Mouse (Mus musculus) C2C12 (cell line): ENCODE data around the gene Ppat. TPM values are rescaled to one million over a fixed set of nuclear protein-coding genes. Genes with fewer than 3 reads are reported as not detected.

ENCODE experiments used
- H3K27me3 ChIP-seq: one replicate; pipeline ENCODE4 v1.6.1; 2011; ENCODE audit not compliant: control insufficient read depth, insufficient read depth, insufficient read length
- H3K36me3 ChIP-seq: one replicate; pipeline ENCODE4 v1.6.1; 2011; ENCODE audit not compliant: control insufficient read depth, insufficient read depth
- H3K4me3 ChIP-seq: one replicate; pipeline ENCODE4 v1.5.1; 2011; ENCODE audit warnings: mild to moderate bottlenecking, control low read depth; ENCODE audit not compliant: poor library complexity, insufficient read depth, severe bottlenecking
- H3K79me2 ChIP-seq: one replicate; pipeline ENCODE4 v1.6.1; 2011; ENCODE audit not compliant: control insufficient read depth, insufficient read depth
- H3K79me3 ChIP-seq: one replicate; pipeline ENCODE4 v1.6.1; 2011; ENCODE audit warnings: low read depth, control low read depth
- H3ac ChIP-seq: one replicate; pipeline ENCODE3; 2011; ENCODE audit warnings: low read depth; ENCODE audit not compliant: control insufficient read depth, insufficient read length
- CEBPB ChIP-seq: IDR thresholded peaks from one replicate; pipeline ENCODE4 v1.6.1; 2011; ENCODE audit warnings: low read depth, mild to moderate bottlenecking, control low read depth, moderate library complexity
- CTCF ChIP-seq: IDR thresholded peaks from one replicate; pipeline ENCODE4 v1.5.1; 2011; ENCODE audit not compliant: control insufficient read depth, insufficient read depth, insufficient read length
- FOSL1 ChIP-seq: IDR thresholded peaks from one replicate; pipeline ENCODE4 v1.8.0; 2011; ENCODE audit warnings: mild to moderate bottlenecking, low read length; ENCODE audit not compliant: poor library complexity, insufficient read depth, severe bottlenecking
- MAX ChIP-seq: IDR thresholded peaks from one replicate; pipeline ENCODE4 v1.6.1; 2011; ENCODE audit warnings: mild to moderate bottlenecking, control low read depth
- MYOD1 ChIP-seq: IDR thresholded peaks from one replicate; pipeline ENCODE4 v1.6.1; 2011; ENCODE audit warnings: low read depth; ENCODE audit not compliant: control insufficient read depth, insufficient read length
- MYOG ChIP-seq: IDR thresholded peaks from one replicate; pipeline ENCODE4 v1.6.1; 2011; ENCODE audit not compliant: control insufficient read depth, insufficient read length; ENCODE audit errors: extremely low read depth
- USF1 ChIP-seq: IDR thresholded peaks from one replicate; pipeline ENCODE4 v1.6.1; 2011; ENCODE audit warnings: low read depth, mild to moderate bottlenecking, control low read depth, moderate library complexity
- polyA plus RNA-seq: library from polyadenylated mRNA; unstranded; fragments of >200 nt; fragmentation: generic; extraction: Trizol; gene quantifications from one replicate; pipeline ENCODE4 v1.2.1, GENCODE M21; 2012; ENCODE audit warnings: missing spikeins

Gene Ppat
- polyA plus RNA-seq, 1 experiment, result 19.5 TPM

DNA sequence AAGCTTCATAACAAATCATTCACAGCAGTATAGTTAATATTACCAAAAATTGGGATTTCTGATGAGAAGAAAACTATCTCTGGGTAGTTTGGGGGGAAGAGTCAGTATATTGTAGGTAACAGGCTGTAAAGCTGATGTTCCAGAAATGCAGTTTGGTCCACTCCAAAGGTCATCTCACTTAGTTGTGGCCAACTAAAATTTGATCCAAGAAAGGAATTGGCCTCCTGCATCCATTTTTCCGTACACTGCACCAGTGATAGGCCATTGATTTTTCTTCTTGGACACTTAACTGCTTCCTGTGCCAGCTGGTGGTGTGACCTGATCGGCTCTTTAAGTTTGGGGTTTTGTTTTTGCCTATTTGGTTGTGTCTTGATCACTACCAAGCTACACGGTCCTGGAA is 2.4 kb upstream of the Ppat start:
- no peak overlapping the region for H3K4me3 ChIP-seq
- TF ChIP-seq CEBPB, result no peak
- no peak for TF ChIP-seq FOSL1
- no peak for TF ChIP-seq USF1
- no peak for TF ChIP-seq MYOD1
- TF ChIP-seq CTCF, result no peak
- TF ChIP-seq MYOG, result no peak
- no peak for TF ChIP-seq MAX

DNA sequence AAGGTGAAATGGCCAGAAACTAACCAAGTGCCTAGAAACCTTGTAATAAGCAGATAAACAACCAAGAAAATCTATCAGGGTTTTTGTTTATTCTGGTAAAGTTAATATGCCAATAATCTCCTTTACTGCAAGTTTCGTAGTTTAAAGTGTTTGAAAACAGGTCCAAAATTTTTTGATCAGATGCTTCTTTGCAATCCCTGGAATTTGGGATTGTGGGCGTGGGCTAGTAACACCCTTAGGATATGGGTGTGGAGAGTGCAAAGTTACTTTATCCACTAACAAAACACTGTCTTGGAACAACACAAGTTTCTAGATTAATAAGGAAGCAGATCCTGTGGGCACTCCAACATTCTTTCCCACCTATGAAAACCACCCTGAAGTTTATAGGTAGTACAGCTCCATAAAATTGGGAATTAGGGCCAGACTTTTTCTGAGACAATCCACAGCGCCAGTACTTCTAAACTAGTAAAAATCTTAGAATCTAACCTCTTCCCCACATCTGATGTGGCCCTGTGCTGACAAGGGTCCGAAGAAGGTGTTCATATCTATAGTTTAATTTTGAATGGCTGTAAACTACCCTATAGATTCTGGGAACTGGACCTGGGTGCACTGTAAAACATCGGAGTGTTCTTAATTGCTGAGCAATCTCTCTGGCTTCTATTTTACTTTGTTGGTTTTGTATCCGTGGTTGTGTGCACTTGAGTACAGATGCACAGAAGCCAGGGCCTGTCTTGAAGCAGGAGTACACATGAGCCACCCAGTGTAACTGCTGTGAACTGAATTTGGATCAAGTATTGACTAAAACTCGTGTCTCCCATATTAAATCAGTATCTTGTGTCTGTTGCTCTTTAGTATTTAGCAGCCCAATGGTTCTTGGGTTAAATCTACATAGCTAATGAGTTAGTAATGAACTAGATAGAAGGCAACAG is 998 bp upstream of the Ppat start:
- Histone ChIP-seq H3K36me3 (peaks cover 36% of the 10 kb centered on the region), H3K79me3 (peaks cover 72% of the 10 kb centered on the region), H3K4me3 (peak overlapping the region; percentile 81), H3ac (peak overlapping the region; percentile 66), H3K79me2 (peaks cover 87% of the 10 kb centered on the region), H3K27me3 (no peaks in the 10 kb centered on the region)
- TF ChIP-seq MYOG (no peak), MYOD1 (no peak), USF1 (no peak), FOSL1 (no peak)

More for the DNA sequence above, 2.4 kb upstream of the Ppat start:
- Histone ChIP-seq H3K27me3 (no peaks in the 10 kb centered on the region), H3K79me2 (peaks cover 87% of the 10 kb centered on the region), H3K79me3 (peaks cover 58% of the 10 kb centered on the region), H3ac (no peak overlapping the region), H3K36me3 (peaks cover 36% of the 10 kb centered on the region)

DNA sequence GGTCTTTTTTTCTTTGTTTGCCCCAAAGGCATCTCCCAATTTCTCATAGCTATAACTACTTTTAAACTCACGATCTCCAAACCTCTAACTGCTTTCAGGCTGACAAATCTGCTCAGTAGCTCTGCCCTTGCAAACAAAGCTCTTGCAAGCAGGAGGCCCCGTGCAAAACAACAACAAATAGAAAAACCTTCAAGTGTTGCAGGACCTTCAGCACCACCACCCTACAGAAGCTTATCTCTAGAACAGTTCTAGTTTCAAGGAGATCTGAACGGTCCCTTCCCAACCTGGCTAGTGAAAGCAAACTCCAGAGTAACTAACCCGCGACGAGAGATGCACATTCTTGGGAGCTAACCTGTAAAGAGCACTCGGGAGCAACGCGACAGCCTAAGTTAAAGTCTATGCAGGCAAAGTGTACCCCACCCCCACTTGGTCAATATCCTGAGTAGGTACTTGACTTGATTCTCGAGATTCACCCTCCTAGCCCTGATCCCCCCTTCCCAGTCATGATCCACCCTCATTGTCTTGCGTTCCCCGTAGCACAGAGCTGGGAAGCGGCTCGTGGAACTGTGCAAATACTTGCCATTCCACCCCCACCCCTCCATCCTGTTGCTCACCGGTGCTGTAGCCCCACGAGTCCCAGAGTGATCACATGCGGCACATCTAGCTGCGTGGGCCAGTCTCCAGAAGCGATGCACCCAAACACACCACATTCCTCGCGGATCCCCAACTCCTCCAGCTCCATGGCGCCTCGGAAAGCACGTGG is 854 bp downstream of the Ppat start:
- Histone ChIP-seq H3ac (peak overlapping the region; percentile 73), H3K36me3 (peaks cover 30% of the 10 kb centered on the region), H3K79me3 (peaks cover 86% of the 10 kb centered on the region), H3K79me2 (peaks cover 94% of the 10 kb centered on the region), H3K4me3 (peak overlapping the region; percentile 81), H3K27me3 (no peaks in the 10 kb centered on the region)
- TF ChIP-seq USF1 (peak; percentile 11), MYOG (no peak), FOSL1 (no peak), MAX (no peak), MYOD1 (no peak), CEBPB (no peak), CTCF (no peak)

DNA sequence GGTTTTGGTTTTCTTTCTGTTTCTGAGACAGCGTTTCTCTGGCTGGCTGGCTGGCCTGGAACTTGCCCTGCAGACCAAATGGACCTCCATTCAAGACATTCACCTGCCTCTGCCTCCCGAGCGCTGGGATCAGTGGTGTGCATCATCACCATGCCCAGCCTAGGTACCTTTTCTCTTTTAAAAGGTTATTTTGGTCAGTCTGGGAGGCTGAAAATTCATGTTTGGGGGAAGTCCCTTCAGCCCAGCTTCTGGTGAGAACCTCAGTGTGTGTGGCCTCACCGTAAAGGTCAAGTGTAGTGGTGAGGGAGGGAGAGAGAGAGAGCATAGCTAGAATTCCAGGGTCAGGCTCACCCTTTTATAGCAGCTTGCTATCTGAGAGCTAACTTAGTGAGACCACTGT is 3.6 kb downstream of the Ppat start:
- H3K79me2 ChIP-seq, result peaks cover 94% of the 10 kb centered on the region
- no peak overlapping the region for H3ac ChIP-seq
- H3K79me3 ChIP-seq, result peaks cover 86% of the 10 kb centered on the region
- H3K36me3 ChIP-seq, result peaks cover 22% of the 10 kb centered on the region
- no peaks in the 10 kb centered on the region for H3K27me3 ChIP-seq
- no peak overlapping the region for H3K4me3 ChIP-seq
- TF ChIP-seq MAX (no peak), MYOG (no peak), MYOD1 (no peak), FOSL1 (no peak), CTCF (no peak), CEBPB (no peak), USF1 (no peak)

DNA sequence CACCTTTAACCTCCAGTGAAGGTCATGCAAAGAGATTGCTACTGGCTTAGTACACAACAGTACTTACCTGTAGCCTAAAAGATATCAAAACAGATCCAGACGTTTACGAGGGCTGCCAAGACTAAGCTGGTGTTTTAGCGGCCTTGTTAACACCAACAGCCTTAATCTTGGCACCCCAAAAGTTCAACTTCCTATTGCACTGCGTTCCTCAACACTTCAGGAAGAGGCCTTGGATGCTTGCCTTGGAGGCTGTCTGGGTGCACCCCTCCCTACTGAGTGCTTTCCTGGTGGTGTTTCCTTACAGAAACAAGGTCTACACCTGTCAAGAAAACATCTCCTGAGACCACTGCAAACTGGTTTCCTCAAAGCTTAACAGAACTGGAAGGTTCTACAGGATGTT is 4.2 kb downstream of the Ppat start:
- Histone ChIP-seq H3K36me3 (peaks cover 22% of the 10 kb centered on the region), H3K4me3 (no peak overlapping the region), H3K79me3 (peaks cover 85% of the 10 kb centered on the region), H3ac (no peak overlapping the region), H3K27me3 (no peaks in the 10 kb centered on the region), H3K79me2 (peaks cover 94% of the 10 kb centered on the region)
- TF ChIP-seq MAX (no peak), MYOD1 (no peak), CTCF (no peak), USF1 (no peak), CEBPB (no peak), FOSL1 (no peak), MYOG (no peak)
